Mouse (Mus musculus) mature B cell (primary cell): ENCODE data around the gene Vps35.

Source experiments
- in situ Hi-C: fragments of 300-500 bp; cut with MboI; formaldehyde crosslinking; loops from 2 replicates; pipeline ENCODE4 v1.14.3; 2019

Gene Vps35

DNA sequence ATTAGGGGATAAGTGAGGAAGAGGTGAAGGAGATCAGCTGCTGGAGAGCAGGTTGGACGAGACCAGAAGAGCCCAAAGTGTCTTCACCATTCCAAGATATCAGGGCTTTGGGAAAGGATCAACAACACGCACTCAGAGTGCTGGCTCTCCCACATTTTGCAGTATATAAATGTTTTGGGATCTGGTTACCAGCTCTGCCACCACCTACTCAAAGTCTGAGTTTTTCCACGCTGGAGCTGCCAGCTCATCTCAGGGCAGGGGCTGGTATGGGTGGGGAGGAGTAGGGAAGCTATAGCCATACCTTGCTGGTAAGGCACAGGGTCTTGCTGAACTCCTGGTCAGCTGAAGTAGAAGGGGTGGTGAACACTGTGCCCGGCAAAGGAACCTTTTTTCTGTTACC, 79.4 kb downstream of the Vps35 start:
- in situ Hi-C loops, result no loop called here
